Mouse (Mus musculus) spleen, adult 2 months (tissue): Measurements from ENCODE around the gene Nceh1. TPM values are rescaled to one million over a fixed set of nuclear protein-coding genes. Genes with fewer than 3 reads are reported as not detected.

Experiments used
- DNase-seq, 2 experiments: peaks; one replicate each; pipeline versions ENCODE4 v3.0.0 to v3.0.0-alpha.2; 2012 to 2021; ENCODE audit warnings: low spot score in 2 of 2, low read depth in 1 of 2
- H3K27ac ChIP-seq: fragments of 200-500 bp; 2 replicates; pipeline ENCODE4 v1.5.1; 2012; ENCODE audit warnings: low read length, inconsistent platforms; ENCODE audit not compliant: insufficient read depth
- H3K27me3 ChIP-seq: fragments of 200-500 bp; 2 replicates; pipeline ENCODE4 v1.6.1; 2012; ENCODE audit warnings: mild to moderate bottlenecking, moderate library complexity, low read length, inconsistent platforms; ENCODE audit not compliant: control insufficient read depth, insufficient read depth
- H3K36me3 ChIP-seq: fragments of 200-500 bp; 2 replicates; pipeline ENCODE4 v1.6.1; 2012; ENCODE audit warnings: mild to moderate bottlenecking, low read length, inconsistent platforms; ENCODE audit not compliant: control insufficient read depth, insufficient read depth
- H3K4me1 ChIP-seq: fragments of 200-500 bp; 2 replicates; pipeline ENCODE4 v1.6.1; 2011; ENCODE audit warnings: inconsistent platforms; ENCODE audit not compliant: control insufficient read depth, insufficient read depth, insufficient read length
- H3K4me3 ChIP-seq: fragments of 200-500 bp; 2 replicates; pipeline ENCODE4 v1.5.1; 2011; ENCODE audit warnings: mild to moderate bottlenecking, inconsistent platforms; ENCODE audit not compliant: insufficient read depth, insufficient read length; ENCODE audit errors: extremely low read depth
- CTCF ChIP-seq: fragments of 200-500 bp; IDR thresholded peaks from 2 replicates; pipeline ENCODE4 v1.5.1; 2011; ENCODE audit warnings: mild to moderate bottlenecking, inconsistent platforms; ENCODE audit not compliant: insufficient read depth, insufficient read length, insufficient replicate concordance; ENCODE audit errors: extremely low read depth
- POLR2A ChIP-seq: fragments of 200-500 bp; IDR thresholded peaks from 2 replicates; pipeline ENCODE4 v1.6.1; 2011; ENCODE audit warnings: low read depth, low read length, inconsistent platforms
- WGBS: fragments of 180-500 bp; shearing (Covaris S2); methylation state at CpG from one replicate; pipeline ENCODE4 v1.1.7; 2018; 5-methylcytosine and 5-hydroxymethylcytosine counted together
- polyA plus RNA-seq: library from polyadenylated mRNA; depleted of rRNA; stranded (reverse); fragments of >200 nt; gene quantifications from 2 replicates; pipeline ENCODE4 v1.2.3, GENCODE M21; 2012

The Nceh1 gene
- polyA plus RNA-seq, 1 experiment = 23.0 TPM

- Histone ChIP-seq H3K4me1 (peaks cover 2% of the 10 kb centered on the region), H3K4me3 (no peak overlapping the region), H3K27ac (no peak overlapping the region), H3K27me3 (no peaks in the 10 kb centered on the region), H3K36me3 (no peaks in the 10 kb centered on the region)
- TF ChIP-seq POLR2A (no peak), CTCF (no peak)
- 86% methylated on average over 8 of the region's 8 CpGs for WGBS
- no peak for DNase-seq
Measured at GRCm38 (mm10) chr3:27206577-27206976, 23.8 kb downstream of the Nceh1 start.

DNA sequence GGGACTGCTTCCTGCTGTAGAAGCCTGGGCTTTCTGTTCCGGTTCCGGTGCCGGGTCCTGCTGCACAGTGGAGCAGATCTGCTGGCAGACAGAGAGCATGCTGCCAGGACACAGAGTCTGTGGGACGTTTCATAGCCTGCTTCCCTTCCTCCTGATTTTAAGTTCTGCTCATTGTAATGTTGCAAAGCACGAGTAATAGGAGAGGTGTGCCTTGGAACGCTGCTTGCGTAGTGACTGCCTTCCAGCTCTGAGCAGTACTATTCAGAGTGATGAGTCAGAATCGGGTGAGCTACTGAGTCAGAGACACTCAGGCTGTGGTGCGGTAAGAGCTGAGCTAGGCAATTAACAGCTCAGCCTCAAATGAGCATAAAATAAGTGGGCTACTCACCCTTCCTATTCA is 26.9 kb downstream of the Nceh1 start:
- Histone ChIP-seq H3K4me1 (peaks cover 2% of the 10 kb centered on the region), H3K27me3 (no peaks in the 10 kb centered on the region), H3K27ac (no peak overlapping the region), H3K4me3 (no peak overlapping the region), H3K36me3 (no peaks in the 10 kb centered on the region)
- TF ChIP-seq CTCF = no peak
- TF ChIP-seq POLR2A = no peak
- WGBS = 64% methylated on average over 9 of the region's 9 CpGs
- no peak for DNase-seq

- DNase-seq = peak in 1 of 2 experiments; percentile 13
- no peaks in the 10 kb centered on the region for H3K27me3 ChIP-seq
- peaks cover 2% of the 10 kb centered on the region for H3K4me1 ChIP-seq
- H3K36me3 ChIP-seq = no peaks in the 10 kb centered on the region
- 37% methylated on average over 7 of the region's 7 CpGs for WGBS
- H3K4me3 ChIP-seq = no peak overlapping the region
- H3K27ac ChIP-seq = no peak overlapping the region
- TF ChIP-seq CTCF = no peak
- no peak for TF ChIP-seq POLR2A
Measured at GRCm38 (mm10) chr3:27210271-27210670, 27.5 kb downstream of the Nceh1 start.

DNA sequence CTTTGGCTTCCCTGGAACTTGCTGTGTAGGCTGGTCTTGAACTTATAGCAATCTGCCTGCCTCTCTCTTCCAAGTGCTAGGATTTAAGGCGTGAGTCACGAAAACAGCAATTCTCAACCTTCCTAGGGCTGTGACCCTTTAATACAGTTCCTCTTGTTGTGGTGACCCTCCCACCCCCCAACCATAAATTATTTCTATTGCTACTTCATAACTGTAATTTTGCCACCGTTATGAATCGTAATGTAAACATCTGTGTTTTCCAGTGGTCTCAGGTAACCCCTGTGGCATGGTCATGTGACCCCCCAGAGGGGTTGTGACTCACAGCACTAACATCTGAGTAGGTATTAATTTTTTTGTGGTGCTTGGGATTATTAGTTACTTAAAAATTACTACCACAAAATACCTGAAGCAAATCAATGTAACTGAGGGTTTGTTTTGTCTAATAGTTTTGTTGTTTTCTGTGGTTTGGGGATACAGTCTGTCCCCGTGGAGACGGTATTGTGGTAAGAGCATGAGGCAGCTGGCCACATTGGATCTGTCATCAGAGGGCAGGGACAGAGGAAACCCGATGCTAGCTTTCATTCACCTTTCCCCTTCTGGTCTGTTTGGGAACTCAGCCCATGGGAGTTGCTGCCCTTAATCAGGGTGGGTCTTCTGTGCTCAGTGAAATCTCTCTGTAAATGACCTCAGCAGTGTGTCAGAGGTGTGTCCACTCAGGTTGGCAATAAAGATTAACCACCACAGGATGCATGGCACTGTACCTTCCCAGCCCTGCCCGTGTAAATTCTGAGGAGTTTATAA is 31.5 kb downstream of the Nceh1 start:
- DNase-seq = no peak
- WGBS = 88% methylated on average over 8 of the region's 8 CpGs
- Histone ChIP-seq H3K27me3 (no peaks in the 10 kb centered on the region), H3K4me1 (peaks cover 2% of the 10 kb centered on the region), H3K36me3 (no peaks in the 10 kb centered on the region), H3K4me3 (no peak overlapping the region), H3K27ac (no peak overlapping the region)
- TF ChIP-seq CTCF = no peak
- no peak for TF ChIP-seq POLR2A

GRCm38 (mm10) chr3:27217331-27217730 is 34.6 kb downstream of the Nceh1 start:
- H3K27ac ChIP-seq = no peak overlapping the region
- H3K4me3 ChIP-seq = no peak overlapping the region
- H3K36me3 ChIP-seq = no peaks in the 10 kb centered on the region
- H3K4me1 ChIP-seq = no peaks in the 10 kb centered on the region; the same call in 1 of the 2 replicates
- TF ChIP-seq POLR2A (no peak), CTCF (no peak)
- no peaks in the 10 kb centered on the region for H3K27me3 ChIP-seq
- DNase-seq = no peak
- WGBS = 91% methylated on average over 7 of the region's 7 CpGs

DNA sequence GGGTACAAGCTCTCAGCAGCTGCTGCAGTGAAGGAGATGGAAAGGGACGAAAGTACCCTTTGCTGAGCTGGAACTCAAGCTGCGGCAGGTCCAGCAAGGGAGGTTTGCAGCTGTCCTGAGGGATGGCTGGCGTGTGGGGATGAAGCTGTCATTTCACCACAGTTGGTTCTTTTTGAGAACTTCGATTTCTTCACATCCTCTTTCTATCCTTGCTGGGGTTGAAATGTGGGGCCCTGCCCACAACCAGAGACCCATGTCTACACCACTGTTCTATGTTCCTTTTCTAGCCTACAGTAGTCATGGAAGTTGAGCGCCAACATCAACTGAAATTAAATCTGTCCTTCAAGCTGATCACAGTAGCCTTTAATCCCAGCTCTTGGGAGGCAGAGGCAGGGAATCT is 35.8 kb downstream of the Nceh1 start:
- H3K27me3 ChIP-seq = no peaks in the 10 kb centered on the region
- DNase-seq = no peak
- TF ChIP-seq CTCF = no peak
- no peak for TF ChIP-seq POLR2A
- WGBS = 33% methylated on average over 5 of the region's 5 CpGs
- H3K4me3 ChIP-seq = no peak overlapping the region
- H3K27ac ChIP-seq = no peak overlapping the region
- no peaks in the 10 kb centered on the region; the same call in 1 of the 2 replicates for H3K4me1 ChIP-seq
- peaks cover 3% of the 10 kb centered on the region; the same call in 1 of the 2 replicates for H3K36me3 ChIP-seq

DNA sequence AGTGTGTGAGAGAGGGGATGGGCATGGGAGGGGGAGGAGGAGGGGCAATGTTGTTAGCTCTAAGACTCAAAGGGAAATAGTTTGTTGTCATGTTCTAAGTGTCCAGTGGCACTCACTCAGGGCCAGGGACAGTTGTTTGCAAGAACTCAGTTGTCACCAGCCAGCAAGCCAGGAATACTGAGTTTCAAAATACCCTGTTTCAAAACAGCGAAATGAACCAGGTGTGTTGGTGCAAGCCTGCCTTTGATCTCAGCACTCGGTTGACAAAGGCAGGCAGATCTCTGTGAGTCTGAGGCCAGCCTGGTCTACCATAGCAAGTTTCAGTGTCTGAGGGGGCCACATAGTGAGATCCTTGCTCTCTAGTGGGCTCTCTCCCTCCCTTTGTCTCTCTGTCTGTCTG is 39.3 kb downstream of the Nceh1 start:
- WGBS = 75% methylated on average over 2 of the region's 2 CpGs
- DNase-seq = no peak
- H3K36me3 ChIP-seq = peaks cover 3% of the 10 kb centered on the region; the same call in 1 of the 2 replicates
- H3K4me3 ChIP-seq = no peak overlapping the region
- no peak for TF ChIP-seq CTCF
- TF ChIP-seq POLR2A = no peak
- no peaks in the 10 kb centered on the region; the same call in 1 of the 2 replicates for H3K4me1 ChIP-seq
- no peak overlapping the region for H3K27ac ChIP-seq
- H3K27me3 ChIP-seq = no peaks in the 10 kb centered on the region

DNA sequence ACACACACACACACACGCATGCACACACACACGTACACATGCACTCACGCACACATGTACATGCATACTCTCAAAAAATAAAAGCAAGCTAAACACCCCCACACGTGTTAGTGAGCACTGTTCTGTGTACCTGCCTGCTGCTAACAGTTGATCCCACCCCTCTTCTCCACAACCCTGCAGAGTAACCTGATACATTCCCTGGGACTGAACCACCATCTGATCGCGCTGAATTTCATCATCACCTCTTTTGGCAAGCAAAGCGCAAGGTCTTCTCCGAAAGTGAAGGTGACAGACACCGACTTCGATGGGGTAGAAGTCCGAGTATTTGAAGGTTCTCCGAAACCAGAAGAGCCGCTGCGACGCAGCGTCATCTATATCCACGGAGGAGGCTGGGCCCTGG is 39.7 kb downstream of the Nceh1 start:
- TF ChIP-seq POLR2A (no peak), CTCF (no peak)
- Histone ChIP-seq H3K27me3 (no peaks in the 10 kb centered on the region), H3K4me1 (no peaks in the 10 kb centered on the region; the same call in 1 of the 2 replicates), H3K4me3 (no peak overlapping the region), H3K36me3 (peaks cover 3% of the 10 kb centered on the region; the same call in 1 of the 2 replicates), H3K27ac (no peak overlapping the region)
- no peak for DNase-seq
- 94% methylated on average over 17 of the region's 17 CpGs for WGBS
